Comparison of ENCODE assay signal across 24 mouse cellular contexts in the genomic region with DNA sequence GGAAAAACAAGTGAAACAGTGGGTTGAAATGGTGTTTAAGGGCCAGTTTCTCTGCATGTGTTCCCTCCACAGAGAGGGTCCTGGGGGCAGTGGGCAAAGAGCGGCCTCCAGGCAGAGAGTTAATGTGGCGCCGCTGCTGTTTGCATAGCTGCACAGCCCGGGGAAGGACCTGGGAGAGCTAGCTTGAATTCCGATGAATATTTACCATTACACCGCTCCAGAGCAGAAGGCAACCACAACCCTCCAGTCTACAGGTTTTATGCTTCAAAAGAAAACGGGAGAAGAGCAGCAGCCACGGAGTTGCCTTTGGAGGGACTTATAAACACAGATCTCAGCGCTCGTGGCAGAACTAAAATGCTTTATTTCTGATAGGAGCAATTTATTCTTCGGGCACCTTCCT.
DNase-seq lines count a peak whose midpoint lies in the region; ATAC-seq and TF ChIP-seq lines count a peak whose summit lies in the region.
"Had no signal": no experiment of that assay in that cellular context is flagged by ENCODE, and none has a peak within 500 bp of the region (broad histone marks: within the 10 kb centered on the region; RNA-seq: fewer than 3 reads in every experiment).

No protein-coding gene starts in this region.

- no peak overlapping the region for H3K9ac ChIP-seq in lung, embryonic 16.5 days (ENCODE audit: low read length)
- no peak overlapping the region for H3K9ac ChIP-seq in neural tube, embryonic 15.5 days (replicated peaks)
- H3K9ac ChIP-seq: embryonic facial prominence, embryonic 13.5 days; heart, embryonic 12.5 days; liver, postnatal 0 days had no signal

- TF ChIP-seq POLR2A in brain, embryonic 14.5 days (IDR thresholded peaks at IDR 0.05; ENCODE audit: borderline replicate concordance, extremely low read depth, insufficient read depth, insufficient read length, poor library complexity, severe bottlenecking), result no peak

- no peaks in the 10 kb centered on the region for H3K27me3 ChIP-seq in lung, embryonic 16.5 days (ENCODE audit: control insufficient read depth, insufficient read depth, low read depth, low read length)
- no peaks in the 10 kb centered on the region for H3K27me3 ChIP-seq in neural tube, embryonic 15.5 days (replicated peaks)
- H3K27me3 ChIP-seq: embryonic facial prominence, embryonic 13.5 days; heart, embryonic 12.5 days had no signal

- no peaks in the 10 kb centered on the region; the same call in 1 of the 2 replicates for H3K9me3 ChIP-seq in lung, embryonic 16.5 days (ENCODE audit: control insufficient read depth, low read length)
- H3K9me3 ChIP-seq in neural tube, embryonic 15.5 days (replicated peaks), result no peaks in the 10 kb centered on the region
- H3K9me3 ChIP-seq: embryonic facial prominence, embryonic 13.5 days; heart, embryonic 12.5 days had no signal

- DNase-seq in heart, adult 11 months, result peak; percentile 24
- DNase-seq in heart, postnatal 10 days, result no peak
- DNase-seq in lung, postnatal 36 days, result no peak
- peak; percentile 50 for DNase-seq in brain, embryonic 14.5 days (ENCODE audit: low read depth)
- no peak for DNase-seq in layer of hippocampus, adult 8-10 months (ENCODE audit: low spot score in 2 of 2)
- no peak for DNase-seq in urinary bladder, adult 18-20 months (ENCODE audit: low spot score in 2 of 2)
- DNase-seq: adrenal gland, postnatal 25 days; cerebellum, adult 11-12 months; cerebellum, postnatal 14 days; gastrocnemius, adult 2 months; kidney, adult 8-10 months; kidney, postnatal 14 days; left cerebral cortex, postnatal 4 days; liver; liver, postnatal 0 days; right cerebral cortex, adult 18-20 months; thymus, postnatal 36 days had no signal

- intact Hi-C loops in heart, postnatal 10 days (cut with DNase I), result no loop called here

- no peak for TF ChIP-seq CTCF in brain, embryonic 14.5 days (IDR thresholded peaks at IDR 0.05; ENCODE audit: borderline replicate concordance, extremely low read depth, insufficient read depth, insufficient read length)

- peak overlapping the region; percentile 12 for H3K4me3 ChIP-seq in lung, embryonic 16.5 days (ENCODE audit: low read length)
- H3K4me3 ChIP-seq in neural tube, embryonic 15.5 days (replicated peaks), result no peak overlapping the region
- H3K4me3 ChIP-seq: embryonic facial prominence, embryonic 13.5 days; gastrocnemius, adult 2 months; heart, embryonic 12.5 days; left cerebral cortex, adult 2 months; myocyte had no signal

- 28% methylated on average over 11 of the region's 11 CpGs for WGBS in lung, embryonic 16.5 days
- 54% methylated on average over 11 of the region's 11 CpGs for whole genome bisulfite sequencing in neural tube, embryonic 15.5 days

- peak overlapping the region; percentile 43; the same call in 1 of the 2 replicates for H3K4me2 ChIP-seq in lung, embryonic 16.5 days (ENCODE audit: low read depth, low read length)
- H3K4me2 ChIP-seq in neural tube, embryonic 15.5 days, result peak overlapping the region; percentile 23
- H3K4me2 ChIP-seq: embryonic facial prominence, embryonic 13.5 days; heart, embryonic 12.5 days had no signal

- H3K27ac ChIP-seq in lung, embryonic 16.5 days (ENCODE audit: low read length), result no peak overlapping the region; the same call in 1 of the 2 replicates
- H3K27ac ChIP-seq in neural tube, embryonic 15.5 days (replicated peaks), result no peak overlapping the region; the same call in 1 of the 2 replicates
- H3K27ac ChIP-seq: embryonic facial prominence, embryonic 13.5 days; gastrocnemius, adult 2 months; left cerebral cortex, adult 2 months had no signal

- ATAC-seq in lung, embryonic 16.5 days (ENCODE audit: low read depth), result no peak
- ATAC-seq in neural tube, embryonic 15.5 days (ENCODE audit: low FRiP score), result no peak
- ATAC-seq: forebrain, embryonic 16.5 days; liver, postnatal 0 days had no signal

- no peaks in the 10 kb centered on the region for H3K36me3 ChIP-seq in lung, embryonic 16.5 days (ENCODE audit: control insufficient read depth, insufficient read depth, low read length)
- no peaks in the 10 kb centered on the region for H3K36me3 ChIP-seq in neural tube, embryonic 15.5 days
- H3K36me3 ChIP-seq: embryonic facial prominence, embryonic 13.5 days; heart, embryonic 12.5 days had no signal

- H3K4me1 ChIP-seq in lung, embryonic 16.5 days (replicated peaks; ENCODE audit: control insufficient read depth, insufficient read depth, low read length), result no peaks in the 10 kb centered on the region
- peaks cover 11% of the 10 kb centered on the region; the same call in 1 of the 2 replicates for H3K4me1 ChIP-seq in neural tube, embryonic 15.5 days
- H3K4me1 ChIP-seq: heart, embryonic 12.5 days had no signal

Comparison
In these comparisons a context has a peak if more than half of its experiments do, and no peak if none do; other contexts are left out.
1. DNase-seq: peak in heart, adult 11 months (single experiment) and brain, embryonic 14.5 days (single experiment); none in heart, postnatal 10 days (0 of 2), lung, postnatal 36 days (single experiment), layer of hippocampus, adult 8-10 months (0 of 2) and urinary bladder, adult 18-20 months (0 of 2).